Mouse (Mus musculus) olfactory bulb, adult 2 months (tissue): ENCODE results near the gene Cdk9. TPM values are rescaled to one million over a fixed set of nuclear protein-coding genes. Genes with fewer than 3 reads are reported as not detected.

Experiments used
- H3K27ac ChIP-seq: fragments of 200-500 bp; 2 replicates; pipeline ENCODE4 v1.5.1; 2012; ENCODE audit warnings: low read depth, low read length; ENCODE audit not compliant: insufficient read depth
- H3K4me1 ChIP-seq: fragments of 200-500 bp; 2 replicates; pipeline ENCODE4 v1.6.1; 2012; ENCODE audit warnings: low read length; ENCODE audit not compliant: control insufficient read depth, insufficient read depth
- H3K4me3 ChIP-seq: fragments of 200-500 bp; 2 replicates; pipeline ENCODE4 v1.5.1; 2012; ENCODE audit warnings: mild to moderate bottlenecking, low read depth, low read length, moderate library complexity; ENCODE audit not compliant: insufficient read depth
- CTCF ChIP-seq: fragments of 200-500 bp; IDR thresholded peaks from 2 replicates; pipeline ENCODE4 v1.5.1; 2012; ENCODE audit warnings: low read depth, mild to moderate bottlenecking, low read length, moderate library complexity; ENCODE audit not compliant: insufficient read depth
- POLR2A ChIP-seq: fragments of 200-500 bp; IDR thresholded peaks from 2 replicates; pipeline ENCODE4 v1.6.1; 2012; ENCODE audit warnings: mild to moderate bottlenecking, low read depth, low read length, moderate library complexity; ENCODE audit not compliant: insufficient read depth
- WGBS: fragments of 180-500 bp; shearing (Covaris S2); methylation state at CpG from one replicate; pipeline ENCODE4 v1.1.7; 2018; 5-methylcytosine and 5-hydroxymethylcytosine counted together
- polyA plus RNA-seq: library from polyadenylated mRNA; stranded (reverse); fragments of >200 nt; gene quantifications from 2 replicates; pipeline ENCODE4 v1.2.4, GENCODE M21; 2012; ENCODE audit warnings: low replicate concordance; ENCODE audit not compliant: missing spikeins, insufficient read depth, insufficient read length

The Cdk9 gene
- polyA plus RNA-seq, 1 experiment: not detected

GRCm38 (mm10) chr2:32728463-32728862, 15.6 kb upstream of the Cdk9 start:
- TF ChIP-seq POLR2A (no peak), CTCF (no peak)
- 0 out of 2 replicates have a peak overlapping the region, but pooled peaks have one; percentile 9 for H3K4me3 ChIP-seq
- 67% methylated on average over 7 of the region's 7 CpGs for WGBS
- peaks cover 3% of the 10 kb centered on the region; the same call in 1 of the 2 replicates for H3K4me1 ChIP-seq
- no peak overlapping the region for H3K27ac ChIP-seq

- WGBS: 4% methylated on average over 16 of the region's 16 CpGs
- TF ChIP-seq POLR2A: no peak
- TF ChIP-seq CTCF: no peak
- H3K4me3 ChIP-seq: peak overlapping the region; percentile 27
- H3K27ac ChIP-seq: no peak overlapping the region
- peaks cover 3% of the 10 kb centered on the region; the same call in 1 of the 2 replicates for H3K4me1 ChIP-seq
Measured at GRCm38 (mm10) chr2:32727435-32727834, 14.6 kb upstream of the Cdk9 start.

- 82% methylated on average over 16 of the region's 16 CpGs for WGBS
- Histone ChIP-seq H3K4me3 (no peak overlapping the region), H3K4me1 (peaks cover 11% of the 10 kb centered on the region; the same call in 1 of the 2 replicates), H3K27ac (no peak overlapping the region)
- TF ChIP-seq CTCF (no peak), POLR2A (no peak)
Measured at GRCm38 (mm10) chr2:32724832-32725790, 12.2 kb upstream of the Cdk9 start.

- WGBS: 88% methylated on average over 4 of the region's 4 CpGs
- H3K4me1 ChIP-seq: peaks cover 11% of the 10 kb centered on the region; the same call in 1 of the 2 replicates
- no peak overlapping the region for H3K27ac ChIP-seq
- TF ChIP-seq POLR2A (no peak), CTCF (no peak)
- H3K4me3 ChIP-seq: no peak overlapping the region
Measured at GRCm38 (mm10) chr2:32724149-32724548, 11.3 kb upstream of the Cdk9 start.

- no peak overlapping the region for H3K27ac ChIP-seq
- WGBS: 78% methylated on average over 3 of the region's 3 CpGs
- no peak for TF ChIP-seq POLR2A
- no peak for TF ChIP-seq CTCF
- no peak overlapping the region for H3K4me3 ChIP-seq
- H3K4me1 ChIP-seq: peaks cover 13% of the 10 kb centered on the region; the same call in 1 of the 2 replicates
Measured at GRCm38 (mm10) chr2:32722581-32722980, 9.7 kb upstream of the Cdk9 start.

- TF ChIP-seq CTCF (no peak), POLR2A (no peak)
- WGBS: 70% methylated on average over 6 of the region's 6 CpGs
Measured at GRCm38 (mm10) chr2:32722046-32722445, 9.2 kb upstream of the Cdk9 start.

GRCm38 (mm10) chr2:32720681-32721229, 7.9 kb upstream of the Cdk9 start, which contains the start of gene Sh2d3c:
Sh2d3c (plus strand) TSS chr2:32721055.
- peaks cover 11% of the 10 kb centered on the region; the same call in 1 of the 2 replicates for H3K4me1 ChIP-seq
- no peak within 1 kb of the TSS for H3K27ac ChIP-seq
- no peak within 1 kb of the TSS for H3K4me3 ChIP-seq
- 36% methylated on average over 8 of the region's 8 CpGs for WGBS
- TF ChIP-seq POLR2A: no peak
- no peak for TF ChIP-seq CTCF

More at GRCm38 (mm10) chr2:32722046-32722445, 9.2 kb upstream of the Cdk9 start:
- H3K27ac ChIP-seq: no peak overlapping the region
- peaks cover 11% of the 10 kb centered on the region; the same call in 1 of the 2 replicates for H3K4me1 ChIP-seq
- H3K4me3 ChIP-seq: no peak overlapping the region

- Histone ChIP-seq H3K27ac (no peak overlapping the region), H3K4me3 (no peak overlapping the region), H3K4me1 (peaks cover 11% of the 10 kb centered on the region; the same call in 1 of the 2 replicates)
- TF ChIP-seq POLR2A (no peak), CTCF (no peak)
- 98% methylated on average over 3 of the region's 3 CpGs for WGBS
Measured at GRCm38 (mm10) chr2:32720053-32720452, 7.2 kb upstream of the Cdk9 start.

- Histone ChIP-seq H3K27ac (no peak overlapping the region), H3K4me1 (peaks cover 21% of the 10 kb centered on the region), H3K4me3 (no peak overlapping the region)
- 46% methylated on average over 9 of the region's 9 CpGs for WGBS
- TF ChIP-seq CTCF (no peak), POLR2A (no peak)
Measured at GRCm38 (mm10) chr2:32718761-32719160, 5.9 kb upstream of the Cdk9 start.
